Mouse (Mus musculus) thymus, adult 18-20 months (tissue): ENCODE results near the gene Acot13.
"Not testable (repeated sequence)": the region's sequence is repeated elsewhere in the genome, so short reads cannot be mapped to it uniquely, and the experiment has no call there.

Experiments
- DNase-seq, 2 experiments: peaks; one replicate each; pipeline ENCODE4 v3.0.0; 2022; ENCODE audit warnings: mixed read lengths in 2 of 2

Gene Acot13

DNA sequence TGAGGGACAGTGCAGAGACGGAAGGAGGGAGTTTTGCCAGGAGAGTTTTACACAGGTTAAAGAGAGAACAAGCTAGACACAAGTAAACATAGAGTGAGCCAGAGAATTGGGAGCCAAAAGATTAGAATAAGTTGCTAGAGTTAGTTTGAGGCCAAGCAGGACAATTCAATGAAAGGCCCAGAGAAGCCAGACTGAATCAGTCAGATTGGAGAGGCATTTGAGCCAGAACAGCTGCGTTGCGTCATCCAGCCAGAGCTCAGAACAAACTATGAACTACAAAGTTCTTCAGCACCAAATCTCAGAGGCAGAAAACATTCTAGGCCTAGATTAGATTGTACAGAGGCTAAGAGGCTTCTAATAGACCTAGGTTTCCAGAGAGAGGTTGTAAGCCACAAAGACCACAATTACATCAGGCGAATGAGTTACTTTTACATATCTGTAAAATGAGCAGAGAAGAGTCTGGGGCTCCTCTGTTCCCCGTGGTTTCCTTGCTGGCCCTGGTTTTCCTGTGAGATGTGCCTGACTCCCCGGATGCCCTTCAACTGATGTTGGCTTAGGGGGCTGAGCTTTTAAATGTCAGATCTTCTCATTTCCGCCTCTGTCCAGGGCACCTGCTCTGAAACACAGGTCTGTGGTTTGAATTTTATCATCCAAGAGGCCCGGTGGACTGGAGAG lies 52.5 kb downstream of the Acot13 start:
- no peak for DNase-seq

- no peak for DNase-seq
Measured at GRCm38 (mm10) chr13:24778026-24778425, 53.3 kb downstream of the Acot13 start.

GRCm38 (mm10) chr13:24776146-24776844 lies 55.0 kb downstream of the Acot13 start:
- DNase-seq: peak in 1 of 2 experiments; percentile 34

GRCm38 (mm10) chr13:24771482-24771881 lies 59.9 kb downstream of the Acot13 start:
- DNase-seq: not testable (repeated sequence)
